Mouse (Mus musculus): Measurements from ENCODE around the gene Hdgfl2.
"Not testable (repeated sequence)": the region's sequence is repeated elsewhere in the genome, so short reads cannot be mapped to it uniquely, and the experiment has no call there.

Gene Hdgfl2

GRCm38 (mm10) chr17:56104821-56105220, 25.4 kb downstream of the Hdgfl2 start:
- not testable (repeated sequence) for DNase-seq (ENCODE audit: low spot score)

GRCm38 (mm10) chr17:56106436-56106835, 27.0 kb downstream of the Hdgfl2 start:
- DNase-seq (ENCODE audit: low spot score): not testable (repeated sequence)

- no peak for DNase-seq (ENCODE audit: low spot score)
Observed at GRCm38 (mm10) chr17:56106981-56107380, 27.5 kb downstream of the Hdgfl2 start.

GRCm38 (mm10) chr17:56107736-56108135, 28.3 kb downstream of the Hdgfl2 start:
- DNase-seq (ENCODE audit: low spot score): no peak

- DNase-seq (ENCODE audit: low spot score): no peak
Observed at GRCm38 (mm10) chr17:56108334-56109044, 29.1 kb downstream of the Hdgfl2 start.

GRCm38 (mm10) chr17:56109219-56110051, 30.0 kb downstream of the Hdgfl2 start, which contains the start of gene Plin4:
Plin4 (minus strand) TSS chr17:56109803.
- DNase-seq (ENCODE audit: low spot score): no peak

GRCm38 (mm10) chr17:56110571-56110970, 31.1 kb downstream of the Hdgfl2 start:
- DNase-seq (ENCODE audit: low spot score): no peak

- no peak for DNase-seq (ENCODE audit: low spot score)
Observed at GRCm38 (mm10) chr17:56111021-56111420, 31.6 kb downstream of the Hdgfl2 start.

- no peak for DNase-seq (ENCODE audit: low spot score)
Observed at GRCm38 (mm10) chr17:56111864-56112263, 32.4 kb downstream of the Hdgfl2 start.

- DNase-seq (ENCODE audit: low spot score): no peak
Observed at GRCm38 (mm10) chr17:56112743-56113142, 33.3 kb downstream of the Hdgfl2 start.

GRCm38 (mm10) chr17:56116193-56116592, 36.8 kb downstream of the Hdgfl2 start:
- DNase-seq (ENCODE audit: low spot score): no peak

- peak; percentile 69 for DNase-seq (ENCODE audit: low spot score)
Observed at GRCm38 (mm10) chr17:56117251-56117710, 37.8 kb downstream of the Hdgfl2 start, which contains the start of gene Plin5. Plin5 (minus strand) TSS chr17:56117596.

GRCm38 (mm10) chr17:56119431-56119830, 40.0 kb downstream of the Hdgfl2 start:
- DNase-seq (ENCODE audit: low spot score): no peak

- peak; percentile 65 for DNase-seq (ENCODE audit: low spot score)
Observed at GRCm38 (mm10) chr17:56119981-56120880, 40.8 kb downstream of the Hdgfl2 start.

- no peak for DNase-seq (ENCODE audit: low spot score)
Observed at GRCm38 (mm10) chr17:56121826-56122225, 42.4 kb downstream of the Hdgfl2 start, which contains the start of gene Lrg1. Lrg1 (minus strand) TSS chr17:56122001.

- DNase-seq (ENCODE audit: low spot score): no peak
Observed at GRCm38 (mm10) chr17:56123161-56123560, 43.7 kb downstream of the Hdgfl2 start.

GRCm38 (mm10) chr17:56123681-56124340, 44.4 kb downstream of the Hdgfl2 start:
- DNase-seq (ENCODE audit: low spot score): no peak

GRCm38 (mm10) chr17:56124377-56125275, 45.2 kb downstream of the Hdgfl2 start:
- DNase-seq (ENCODE audit: low spot score): peak; percentile 56

- DNase-seq (ENCODE audit: low spot score): no peak
Observed at GRCm38 (mm10) chr17:56125276-56125630, 45.8 kb downstream of the Hdgfl2 start.

GRCm38 (mm10) chr17:56126175-56126574, 46.7 kb downstream of the Hdgfl2 start:
- DNase-seq (ENCODE audit: low spot score): no peak
